Mouse (Mus musculus): ENCODE measurements around the gene Pidd1.

Pidd1 gene

DNA sequence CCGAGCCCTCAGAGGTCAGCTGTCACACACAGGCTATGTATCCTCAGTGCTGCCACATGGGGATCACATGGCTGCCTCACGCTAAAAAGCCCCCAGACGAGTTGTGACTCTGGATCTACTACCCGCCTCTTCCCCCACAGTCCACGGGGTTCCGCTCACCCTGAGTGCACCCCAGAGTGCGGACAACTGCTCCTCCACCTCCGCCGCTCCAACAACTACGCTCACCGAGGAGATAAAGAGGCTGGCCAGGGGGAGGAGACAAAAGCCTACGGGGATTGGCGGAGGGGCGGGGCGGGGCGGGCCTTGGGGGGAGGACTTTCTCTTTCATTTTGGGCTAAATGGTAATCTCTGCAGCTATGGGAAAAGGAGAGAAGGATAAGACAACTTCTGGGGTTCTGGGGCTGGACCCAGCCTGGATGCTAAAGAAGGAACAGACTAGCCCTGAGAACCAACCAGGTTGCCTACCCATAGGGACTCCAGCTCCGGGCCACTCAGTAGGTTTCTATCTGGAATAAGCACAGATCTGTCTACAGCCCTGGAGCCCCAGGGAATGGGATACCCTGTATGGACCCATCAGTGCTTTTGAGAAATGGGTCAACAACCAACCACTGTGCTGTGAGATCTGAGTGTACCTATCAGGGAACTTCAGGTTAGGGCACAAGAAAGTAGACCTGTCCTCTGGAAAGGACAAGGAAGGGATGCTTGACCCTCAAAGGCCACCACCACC, 8.5 kb downstream of the Pidd1 start:
- DNase-seq (ENCODE audit: low spot score): peak; percentile 80

DNA sequence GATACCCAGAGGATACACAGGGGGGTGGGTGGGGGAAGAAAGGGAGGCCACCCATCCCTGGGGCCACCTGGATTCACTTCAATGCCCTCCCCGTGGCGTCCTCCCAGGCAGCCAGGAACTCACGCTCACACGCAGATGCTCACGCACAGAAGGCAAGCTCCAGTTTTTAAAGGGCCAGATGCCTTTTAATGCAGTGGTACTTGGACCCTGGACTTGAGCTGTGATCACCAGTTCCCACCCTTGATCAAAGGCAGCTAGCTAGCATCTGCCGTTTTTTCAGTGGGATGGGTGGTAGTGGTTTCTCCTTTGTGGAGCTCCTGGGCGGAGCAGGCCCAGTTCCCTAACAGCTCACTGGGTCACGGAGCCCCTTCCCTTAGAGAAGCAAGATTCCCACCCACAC, 9.4 kb downstream of the Pidd1 start:
- DNase-seq (ENCODE audit: low spot score): no peak

DNA sequence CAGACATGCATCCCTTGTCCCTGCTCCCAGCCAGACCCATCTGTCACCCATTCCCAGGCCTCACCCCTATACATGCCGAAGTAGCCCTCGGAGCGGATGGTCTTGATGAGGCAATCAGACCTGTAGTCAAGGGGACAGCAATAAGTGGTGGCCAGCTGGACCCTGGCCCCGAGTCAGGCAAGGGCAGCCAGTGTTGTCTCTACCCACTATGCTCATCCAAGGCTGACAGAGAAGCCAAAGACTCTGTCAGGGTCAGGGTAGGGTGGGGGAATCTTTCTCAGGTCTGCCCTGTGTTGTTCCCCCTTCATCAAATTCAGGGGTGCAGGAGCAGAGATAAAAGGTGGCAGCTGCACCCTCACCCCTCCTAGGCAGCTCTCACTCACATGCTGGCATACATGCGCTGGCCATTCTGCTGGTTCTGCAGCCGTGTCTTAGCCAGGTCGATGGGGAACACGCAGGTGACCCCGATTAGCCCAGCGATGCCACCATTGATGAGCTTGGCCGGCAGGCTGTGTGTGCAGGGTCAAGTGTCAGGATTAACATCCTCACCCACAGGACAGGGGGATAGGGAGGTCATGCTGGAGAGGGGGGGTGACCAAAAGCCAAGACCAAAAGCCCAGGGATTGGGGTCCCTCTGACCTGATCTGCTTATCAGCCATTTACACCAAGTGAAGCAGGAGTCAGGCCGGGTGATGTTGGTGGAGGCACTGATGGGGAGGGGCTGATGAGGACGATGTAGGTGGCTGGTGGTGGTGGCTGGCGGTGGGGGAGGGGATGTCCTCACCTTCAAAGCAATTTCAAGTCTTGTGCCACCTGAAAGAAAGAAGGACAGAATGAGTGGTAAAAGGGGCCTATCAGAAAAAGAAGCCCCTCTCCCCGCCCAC, 10.1 kb downstream of the Pidd1 start:
- no peak for DNase-seq (ENCODE audit: low spot score)

DNA sequence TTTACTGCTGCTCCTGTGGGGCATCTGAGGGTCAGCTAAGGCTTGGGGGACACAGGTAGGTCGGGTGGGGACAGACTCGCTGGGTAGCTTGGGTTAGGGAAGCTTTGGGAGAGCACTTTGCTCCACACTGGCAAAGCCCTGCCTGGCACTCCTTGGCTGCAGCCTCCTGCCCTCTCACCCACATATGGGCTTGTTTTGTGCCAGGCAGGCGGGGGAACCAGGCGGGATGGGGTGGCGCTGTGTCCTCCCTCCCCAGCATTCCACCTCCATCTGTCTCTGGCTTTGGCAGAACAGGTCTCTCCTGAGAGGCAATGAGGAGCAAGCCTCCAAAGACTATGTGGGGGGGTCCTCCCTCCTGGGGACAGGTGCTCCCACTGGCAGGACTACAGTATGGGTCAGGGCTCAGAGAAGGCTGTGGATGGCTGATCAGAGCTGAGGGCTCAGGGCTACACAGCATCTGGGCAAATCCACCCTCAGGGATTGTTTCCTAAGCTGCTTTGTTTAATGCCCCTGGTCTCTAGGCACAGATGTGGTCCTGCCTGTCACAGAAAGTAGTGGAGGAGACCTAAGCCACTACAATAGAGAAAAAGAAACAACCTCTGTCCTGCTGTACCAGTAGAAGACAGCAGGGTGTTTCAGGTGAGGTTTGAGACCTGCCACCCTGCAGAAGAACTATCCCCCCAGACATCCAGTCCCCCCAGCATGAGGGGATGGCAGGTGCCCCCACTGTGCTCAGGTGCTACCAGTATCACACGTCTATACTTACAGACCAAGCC, 10.9 kb downstream of the Pidd1 start:
- no peak for DNase-seq (ENCODE audit: low spot score)

DNA sequence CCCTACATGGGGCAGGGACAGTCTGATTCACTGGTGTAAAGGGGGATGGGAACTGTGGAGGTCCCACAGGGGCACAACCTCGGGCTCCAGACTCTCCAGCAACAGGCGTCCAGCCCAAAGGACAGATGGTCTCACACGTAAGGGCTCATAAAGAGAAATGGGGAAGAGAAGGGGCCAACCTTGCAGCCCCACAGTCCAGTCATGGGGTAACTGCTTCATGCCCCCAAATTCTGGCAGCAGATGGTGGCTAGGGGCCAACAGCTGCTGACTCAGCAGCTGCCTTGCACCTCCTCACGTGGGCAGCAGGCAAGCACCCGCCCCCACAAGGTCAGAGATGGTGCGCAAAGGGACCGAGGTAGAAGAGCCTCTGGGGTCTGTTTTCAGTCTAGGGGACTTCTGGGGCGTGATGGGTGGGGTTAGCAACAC, 11.6 kb downstream of the Pidd1 start:
- no peak for DNase-seq (ENCODE audit: low spot score)

DNA sequence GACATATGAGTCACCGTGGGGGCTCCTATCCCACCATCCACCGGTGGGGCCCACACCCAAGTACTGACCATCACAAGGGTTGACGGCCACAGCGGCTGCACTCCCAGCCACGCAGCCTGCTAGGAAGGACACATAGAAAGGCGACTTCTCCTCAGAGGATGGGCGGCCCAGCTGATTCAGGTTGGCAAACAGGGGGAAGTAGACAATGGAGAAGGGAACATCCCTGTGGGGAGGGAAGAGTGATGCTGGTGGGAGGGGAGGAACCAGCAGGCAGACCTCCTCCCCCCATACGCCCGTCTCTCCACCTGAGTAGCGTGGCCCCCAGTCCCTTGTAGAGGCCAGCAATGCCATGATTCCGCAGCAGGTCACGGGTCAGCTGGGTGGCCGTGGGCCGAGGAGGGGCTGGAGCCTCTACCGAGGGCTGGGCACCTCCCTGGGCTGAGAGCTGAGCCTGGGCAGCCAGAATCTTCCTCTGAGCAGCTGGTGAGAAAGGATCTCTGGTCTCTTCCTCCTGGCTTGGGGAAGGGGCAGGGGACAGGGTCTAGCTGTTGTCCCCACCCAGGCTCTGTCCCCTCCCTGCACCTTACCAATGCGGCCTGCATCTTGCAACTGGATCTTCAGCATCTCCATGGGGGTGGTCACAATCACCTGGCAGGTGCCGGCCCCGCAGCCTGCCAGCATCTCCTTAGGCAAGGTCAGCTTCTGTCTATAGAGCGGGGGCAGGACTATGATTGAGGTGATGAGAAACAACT, 12.2 kb downstream of the Pidd1 start:
- DNase-seq (ENCODE audit: low spot score): no peak

DNA sequence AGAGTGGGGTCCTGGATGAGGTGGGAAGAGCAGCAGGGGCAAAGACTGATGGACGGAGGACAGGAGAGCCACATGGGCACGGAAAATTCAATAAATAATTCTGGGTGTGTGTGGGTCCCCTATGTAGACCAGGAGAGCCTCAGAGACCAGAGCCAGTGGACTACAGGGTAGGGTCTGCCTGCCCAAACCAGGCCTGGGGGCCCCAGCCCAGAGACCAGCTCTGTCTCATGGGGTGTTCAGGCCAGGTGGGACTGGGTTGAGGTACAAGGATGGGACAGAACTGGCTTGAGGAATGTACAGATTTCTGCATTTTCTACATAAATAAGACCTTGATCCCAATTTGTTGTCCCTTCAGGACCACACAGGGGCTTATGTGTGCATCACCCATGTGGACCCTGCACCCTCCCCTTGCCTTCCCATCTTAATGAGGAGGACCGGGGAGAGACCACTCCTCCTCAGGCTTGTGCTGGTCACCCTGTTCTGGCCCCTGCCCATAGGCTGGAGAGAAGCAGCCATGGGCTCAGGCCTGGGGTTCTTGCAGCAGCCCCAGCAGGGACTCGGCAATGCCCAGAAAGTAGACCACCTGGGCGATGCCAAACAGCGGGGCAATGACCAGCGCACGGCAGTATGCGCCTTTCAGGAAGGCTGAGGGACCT, 13.1 kb downstream of the Pidd1 start:
- no peak for DNase-seq (ENCODE audit: low spot score)

DNA sequence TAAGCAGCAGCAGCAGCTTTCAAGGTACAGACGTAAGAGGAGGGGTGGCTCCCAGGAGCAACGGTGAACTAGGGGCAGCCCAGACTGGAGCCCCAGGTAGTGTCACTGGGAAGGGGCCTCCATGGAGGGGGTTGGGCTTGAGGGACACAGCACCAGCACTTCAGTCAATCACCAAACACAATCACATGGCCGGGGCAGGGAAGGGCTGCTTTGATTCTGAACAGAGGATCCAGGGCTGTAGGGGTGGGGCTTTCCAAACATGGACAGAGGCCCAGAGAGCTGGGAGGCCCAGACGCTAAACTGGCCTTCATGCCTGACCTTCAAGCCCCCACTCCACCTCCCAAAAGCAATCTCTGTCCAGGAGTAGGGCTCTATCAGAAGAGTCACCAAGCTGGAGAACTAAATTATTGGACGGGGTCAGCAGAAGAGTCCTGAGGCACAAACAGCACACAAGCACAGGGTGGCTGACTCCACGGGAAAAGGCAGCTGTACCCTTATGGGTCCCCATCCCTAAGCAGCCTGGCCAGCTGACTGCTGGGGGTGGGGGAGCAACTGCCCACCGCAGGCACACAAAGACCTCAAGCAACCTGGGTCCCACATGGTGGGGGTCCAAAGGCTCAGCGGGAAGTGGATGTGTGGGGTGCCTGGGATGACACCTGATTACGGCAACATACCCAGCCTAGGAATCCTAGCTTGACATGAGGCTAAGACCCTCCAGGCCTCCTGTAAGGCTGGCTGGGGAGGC, 13.8 kb downstream of the Pidd1 start:
- DNase-seq (ENCODE audit: low spot score): no peak

DNA sequence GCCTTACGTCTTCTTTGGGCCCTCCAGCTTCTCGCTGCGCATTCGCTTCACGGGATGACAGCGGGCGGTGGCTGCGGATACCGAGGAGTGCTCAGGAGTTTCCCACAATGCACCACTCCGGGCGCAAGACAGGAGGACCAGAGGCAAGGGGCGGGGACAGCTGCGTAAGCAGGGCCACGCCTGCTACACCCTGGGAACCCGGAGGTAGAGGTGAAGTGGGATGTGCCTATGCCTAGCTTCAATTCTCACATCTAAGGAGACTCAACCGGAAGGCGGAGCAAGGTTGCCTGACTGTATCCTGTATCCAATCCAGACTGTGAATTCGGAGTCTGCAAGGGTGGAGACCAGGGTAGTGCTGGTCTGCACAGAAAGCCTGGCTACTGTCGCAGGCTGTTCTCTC, 14.5 kb downstream of the Pidd1 start, which contains the start of gene Cend1:
TSS of gene Cend1 (minus strand) at position 182 of the 400 bp plus-strand sequence.
- no peak for DNase-seq (ENCODE audit: low spot score)

DNA sequence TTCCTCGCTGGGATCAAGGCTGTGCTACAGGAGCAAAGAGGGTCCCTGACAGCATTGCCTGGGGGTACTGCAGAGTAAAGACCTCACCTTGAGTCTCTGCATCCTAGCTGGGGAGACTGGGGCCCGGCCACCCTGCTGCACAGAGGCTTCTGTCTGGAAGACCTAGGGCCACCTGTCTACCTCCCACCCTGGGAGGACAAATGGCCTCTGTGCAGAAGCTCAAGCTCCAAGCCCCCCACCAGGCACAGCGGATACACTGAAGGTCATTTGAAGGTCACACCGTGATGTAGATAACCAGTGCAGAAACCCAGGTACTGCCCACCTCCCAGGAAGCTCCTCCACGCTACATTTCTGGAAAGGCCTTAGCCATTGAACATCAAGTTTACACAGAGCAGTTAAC, 15.1 kb downstream of the Pidd1 start:
- DNase-seq (ENCODE audit: low spot score): no peak

DNA sequence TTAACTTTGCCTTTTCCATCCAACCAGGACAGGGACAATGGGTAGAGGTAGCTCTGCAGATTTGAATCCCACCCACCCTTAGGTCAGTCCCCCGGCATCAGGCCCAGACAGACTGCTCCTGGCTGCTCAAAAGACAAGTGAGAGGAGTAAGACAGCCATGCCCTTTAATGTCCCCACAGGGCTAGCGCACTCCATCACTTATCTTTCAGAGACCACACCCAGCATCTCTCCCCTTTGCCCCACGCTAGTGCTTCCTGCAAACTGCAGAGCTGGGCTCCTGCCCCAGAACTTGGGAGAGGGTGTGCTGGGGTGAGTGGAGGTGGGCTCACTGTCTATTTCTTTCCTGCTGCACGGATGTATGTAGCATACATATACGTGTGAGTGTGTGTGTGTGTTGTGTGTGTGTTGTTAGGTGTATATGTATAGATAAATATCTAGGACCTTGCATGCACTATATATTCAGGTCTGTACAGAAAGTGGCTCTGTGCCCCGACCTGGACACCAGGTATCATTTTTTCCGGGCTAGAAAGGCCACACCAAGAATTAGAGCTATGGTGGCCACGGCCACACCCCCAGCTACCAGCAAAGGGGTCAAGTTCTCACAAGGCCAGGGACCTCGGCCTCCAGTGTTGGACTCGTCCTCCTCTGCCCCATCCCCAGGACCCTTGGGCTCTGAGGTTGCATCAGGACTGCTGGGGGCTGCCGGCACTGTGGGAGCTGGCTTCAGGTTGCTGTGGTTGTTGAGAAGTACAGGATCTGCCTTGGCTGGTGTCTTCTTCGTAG, 16.7 kb downstream of the Pidd1 start:
- DNase-seq (ENCODE audit: low spot score): no peak

DNA sequence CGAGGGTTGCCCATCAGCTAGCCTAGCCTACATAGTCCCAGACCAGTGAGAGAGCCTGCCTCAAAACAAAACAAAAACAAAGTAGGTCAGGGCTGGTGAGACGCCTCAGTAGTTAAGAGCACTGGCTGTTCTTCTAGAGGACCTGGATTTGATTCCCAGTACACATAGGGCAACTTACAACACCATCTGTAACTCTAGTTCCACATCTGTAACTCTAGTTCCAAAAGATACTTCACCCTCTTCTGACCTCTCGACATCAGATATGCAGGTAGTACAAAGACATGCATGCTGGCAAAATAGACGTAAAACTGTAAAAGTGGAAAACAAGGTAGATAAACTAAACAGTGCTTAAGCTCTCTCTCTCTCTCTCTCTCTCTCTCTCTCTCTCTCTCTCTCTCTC, 20.0 kb downstream of the Pidd1 start:
- DNase-seq (ENCODE audit: low spot score): no peak

DNA sequence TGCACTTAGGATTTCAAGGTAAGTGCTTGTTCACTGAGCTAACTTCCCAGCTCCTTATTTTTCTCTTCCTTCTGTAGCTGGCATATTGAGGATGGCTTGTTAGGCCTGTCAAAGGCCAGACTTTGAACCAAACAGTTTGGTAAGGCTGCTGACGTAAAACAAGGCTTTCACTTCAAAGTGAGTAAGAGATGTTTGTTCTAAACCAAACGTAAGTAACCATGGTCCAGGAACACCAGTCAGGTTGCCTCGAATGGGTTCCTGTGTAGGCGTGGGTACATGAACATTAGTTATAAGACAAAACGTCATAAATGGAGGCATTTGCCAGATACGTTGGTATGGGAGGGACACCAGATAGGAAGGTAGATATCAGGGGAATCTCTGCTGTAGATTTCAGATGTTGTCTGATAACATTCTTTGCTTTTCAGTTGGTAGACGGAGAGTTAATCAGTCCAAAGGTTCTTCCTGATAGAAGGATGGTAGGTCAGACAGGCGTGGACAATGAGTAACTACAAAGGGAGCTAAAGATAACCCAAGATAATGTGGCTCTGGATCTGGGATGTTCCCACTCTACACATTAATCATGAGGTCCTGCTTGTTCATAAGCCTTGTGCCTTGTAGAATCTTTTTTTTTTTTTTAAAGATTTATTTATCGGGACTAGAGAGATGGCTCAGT, 23.7 kb downstream of the Pidd1 start:
- no peak for DNase-seq (ENCODE audit: low spot score)

DNA sequence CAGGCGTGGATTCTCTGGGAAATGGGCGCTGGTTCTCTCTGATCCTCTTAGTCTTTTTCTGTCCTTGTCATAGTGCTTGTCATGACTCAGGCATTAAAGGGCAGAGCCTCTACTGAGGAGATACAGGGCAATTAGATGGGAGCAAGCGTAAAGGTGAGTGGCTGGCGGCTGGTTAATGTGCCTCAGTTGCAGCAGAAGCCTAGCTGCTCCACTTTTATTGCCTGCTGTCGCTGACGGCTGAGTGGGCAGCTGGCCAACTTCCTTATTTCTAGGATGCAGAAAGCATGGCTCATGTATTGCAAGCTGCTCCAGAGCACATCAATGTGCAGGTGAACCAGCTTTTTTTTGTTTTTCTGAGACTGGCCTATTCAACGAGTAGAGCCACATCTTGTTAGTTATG, 24.9 kb downstream of the Pidd1 start:
- no peak for DNase-seq (ENCODE audit: low spot score)

DNA sequence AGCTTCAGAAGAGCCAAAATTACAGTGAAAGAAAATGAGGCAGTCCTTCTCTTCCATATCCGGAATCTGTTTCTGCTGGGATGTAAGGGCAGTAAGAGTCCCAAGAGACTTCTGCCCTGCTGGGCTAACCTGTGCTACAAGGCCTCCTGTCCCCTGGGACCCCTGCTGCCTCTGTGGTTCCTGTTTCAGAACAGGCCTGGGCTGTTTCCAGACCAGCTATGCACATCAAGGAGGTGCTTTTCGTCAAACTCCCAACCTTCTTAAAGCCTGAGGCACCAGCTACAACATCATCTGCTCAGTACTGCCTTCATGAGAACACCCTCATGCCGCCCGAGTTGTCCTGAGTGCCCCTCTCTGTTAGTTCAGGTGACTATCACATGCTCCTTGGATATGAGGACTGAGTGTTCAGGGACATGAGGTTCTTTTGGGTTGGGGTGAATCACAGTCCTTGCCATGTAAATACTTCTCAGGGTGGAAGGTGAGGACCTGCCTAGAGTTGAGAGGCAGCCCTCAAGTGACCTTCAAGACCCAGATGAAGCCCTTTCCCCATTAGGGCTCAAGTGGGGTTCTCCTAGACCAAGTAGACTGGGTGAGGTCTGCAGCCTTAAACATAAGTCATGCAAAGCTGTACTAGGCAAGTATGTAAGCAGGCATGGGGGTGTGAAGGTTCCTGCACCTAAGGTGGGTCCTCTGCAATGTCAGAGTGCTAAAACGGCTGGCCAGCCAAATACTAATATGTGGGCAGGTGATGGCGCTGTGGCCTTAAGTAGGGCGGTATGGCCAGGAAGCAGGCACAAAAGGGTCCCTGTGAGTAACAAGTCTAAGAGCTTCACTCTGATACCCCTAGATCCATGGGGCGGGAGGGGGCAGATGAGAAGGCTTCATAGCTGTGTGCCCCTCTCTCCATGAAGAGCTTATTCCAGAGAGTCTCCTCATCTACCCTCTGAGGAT, 25.8 kb downstream of the Pidd1 start:
- DNase-seq (ENCODE audit: low spot score): no peak

DNA sequence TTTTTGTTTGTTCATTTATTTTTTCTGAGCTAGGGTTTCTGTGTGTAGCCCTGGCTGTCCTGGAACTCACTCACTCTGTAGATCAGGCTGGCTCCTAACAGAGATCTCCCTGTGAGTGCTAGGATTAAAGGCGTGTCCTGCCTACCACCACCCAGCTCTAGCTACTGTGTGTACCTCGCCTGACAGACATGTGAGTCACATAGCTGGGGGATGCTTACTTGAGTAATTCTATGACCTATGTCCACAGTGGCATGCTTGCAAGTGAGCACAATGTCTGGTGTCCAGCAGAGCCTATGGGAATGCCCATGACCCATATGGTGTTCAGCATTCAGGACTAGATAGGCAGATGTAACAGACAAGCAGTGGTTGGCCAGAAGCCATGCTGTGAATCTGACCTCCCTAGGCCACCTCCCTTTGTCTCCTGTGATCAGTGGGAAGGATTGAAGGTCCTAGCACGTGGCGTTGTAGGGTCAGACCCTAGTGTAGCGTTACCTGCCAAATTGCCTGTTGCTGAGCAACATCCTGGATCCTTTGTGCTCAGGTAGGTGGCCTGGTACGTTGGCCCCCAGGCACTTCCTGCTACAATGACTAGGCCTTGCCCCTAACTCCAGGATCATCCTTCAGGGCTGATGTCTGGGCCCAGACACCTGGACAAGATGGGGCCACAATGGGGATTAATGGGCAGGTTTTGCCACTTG, 27.5 kb downstream of the Pidd1 start:
- no peak for DNase-seq (ENCODE audit: low spot score)

DNA sequence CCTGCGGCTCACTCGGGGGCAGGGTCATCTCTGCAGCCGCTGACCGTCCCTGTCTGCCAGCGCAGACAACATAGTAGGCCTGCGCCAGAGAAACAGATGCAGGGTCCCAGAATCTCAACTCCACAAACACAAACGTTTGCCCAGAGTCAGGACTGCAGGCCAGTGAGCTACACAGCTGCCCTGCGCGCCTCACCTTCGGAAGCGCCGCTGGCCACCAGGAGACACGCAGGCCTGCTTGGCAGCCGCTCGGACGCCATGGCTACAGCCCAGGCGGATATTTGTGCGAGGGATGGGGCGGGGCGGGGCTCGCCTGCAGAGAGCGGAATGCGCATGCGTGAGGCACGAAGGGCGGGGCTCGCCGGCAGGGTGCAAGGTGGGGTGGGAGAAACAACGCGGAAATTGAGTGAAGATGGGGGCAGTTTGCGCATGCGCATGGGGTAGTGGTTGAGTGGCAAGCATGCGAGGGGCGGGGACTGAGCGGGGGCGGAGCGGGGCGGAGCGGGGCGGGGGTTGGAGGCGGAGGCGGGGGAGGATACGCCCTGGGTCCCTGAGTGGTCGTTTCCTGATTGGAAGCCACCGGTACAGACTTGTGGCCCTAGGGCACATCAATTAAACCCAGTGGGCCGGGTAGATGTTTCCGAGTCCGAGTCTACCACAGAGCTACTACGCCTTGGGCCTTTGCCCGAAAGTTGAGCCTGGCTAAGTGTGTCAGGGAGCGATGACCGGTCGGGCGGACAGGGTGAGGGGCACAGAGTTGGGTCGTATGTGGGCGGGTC, 29.8 kb downstream of the Pidd1 start, which contains the start of gene Gatd1:
TSS of gene Gatd1 (minus strand) at position 328 of the 776 bp plus-strand sequence.
- DNase-seq (ENCODE audit: low spot score): peak; percentile 100

Measured in c-Kit-positive CD71-positive TER-119-positive erythroid progenitor cells, embryonic 14.5 days (primary cell).